Mouse (Mus musculus): ENCODE results near the gene Farp2. TPM values are rescaled to one million over a fixed set of nuclear protein-coding genes. Genes with fewer than 3 reads are reported as not detected.
"Not testable (repeated sequence)": the region's sequence is repeated elsewhere in the genome, so short reads cannot be mapped to it uniquely, and the experiment has no call there.

Gene Farp2
- total RNA-seq, 1 experiment from 2014 or later, result 19.2 TPM

- DNase-seq, result peak; percentile 47
Observed at GRCm38 (mm10) chr1:93635091-93635579, 123.3 kb downstream of the Farp2 start.

- peak; percentile 94 for DNase-seq
Observed at GRCm38 (mm10) chr1:93635580-93636192, 123.8 kb downstream of the Farp2 start.

DNA sequence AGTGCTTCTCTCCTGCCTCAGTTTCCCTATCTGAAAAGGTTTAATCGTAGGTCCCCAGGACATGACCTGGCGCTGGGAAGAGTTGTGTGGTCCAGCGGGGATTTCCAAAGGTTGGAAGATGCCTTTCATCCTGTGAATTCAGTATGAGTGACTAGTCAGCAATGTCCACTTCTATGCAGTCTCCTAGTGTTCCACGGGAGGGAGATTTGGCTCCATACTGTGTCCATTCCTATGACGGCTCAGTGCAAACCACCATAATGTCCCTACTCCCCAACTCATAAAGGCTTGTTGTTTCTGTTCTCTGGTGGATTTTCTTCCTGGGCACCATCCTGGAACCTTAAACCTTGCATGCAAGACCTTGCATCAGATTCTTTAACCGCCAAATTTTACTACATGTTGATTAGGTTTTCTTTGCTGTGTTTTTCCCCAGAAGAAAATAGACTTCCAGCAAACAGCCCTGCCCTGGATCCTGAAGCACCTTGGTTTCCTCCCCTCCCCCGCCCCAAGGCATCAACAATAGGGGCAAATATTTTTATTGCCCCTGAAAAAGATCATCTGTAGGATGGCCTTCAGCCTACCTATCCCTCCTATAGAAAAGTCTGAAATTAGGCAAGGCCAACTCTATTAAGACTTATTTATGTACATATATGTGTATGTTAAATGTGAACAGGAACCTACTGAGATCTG is 124.5 kb downstream of the Farp2 start:
- no peak for DNase-seq

DNA sequence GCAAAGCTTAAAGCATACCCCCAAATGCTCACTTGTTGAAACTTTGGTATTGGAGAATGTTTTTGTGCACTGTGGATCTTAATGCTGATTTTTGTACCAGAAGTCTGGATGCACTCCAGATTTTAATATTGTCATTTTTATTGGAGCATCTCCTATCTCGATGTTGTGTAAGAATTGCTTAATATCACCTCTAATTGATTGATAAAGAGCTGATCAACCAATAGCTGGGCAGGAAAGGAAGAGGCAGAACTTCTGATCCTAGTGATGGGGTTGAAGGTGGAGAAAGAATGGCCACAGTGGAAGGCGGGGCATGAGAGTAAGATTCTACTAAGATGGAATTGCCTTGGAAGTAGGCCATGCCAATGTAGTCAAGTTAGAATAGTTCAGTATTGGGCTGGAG is 130.1 kb downstream of the Farp2 start:
- no peak for DNase-seq

GRCm38 (mm10) chr1:93642692-93643091 is 130.8 kb downstream of the Farp2 start:
- DNase-seq, result no peak

DNA sequence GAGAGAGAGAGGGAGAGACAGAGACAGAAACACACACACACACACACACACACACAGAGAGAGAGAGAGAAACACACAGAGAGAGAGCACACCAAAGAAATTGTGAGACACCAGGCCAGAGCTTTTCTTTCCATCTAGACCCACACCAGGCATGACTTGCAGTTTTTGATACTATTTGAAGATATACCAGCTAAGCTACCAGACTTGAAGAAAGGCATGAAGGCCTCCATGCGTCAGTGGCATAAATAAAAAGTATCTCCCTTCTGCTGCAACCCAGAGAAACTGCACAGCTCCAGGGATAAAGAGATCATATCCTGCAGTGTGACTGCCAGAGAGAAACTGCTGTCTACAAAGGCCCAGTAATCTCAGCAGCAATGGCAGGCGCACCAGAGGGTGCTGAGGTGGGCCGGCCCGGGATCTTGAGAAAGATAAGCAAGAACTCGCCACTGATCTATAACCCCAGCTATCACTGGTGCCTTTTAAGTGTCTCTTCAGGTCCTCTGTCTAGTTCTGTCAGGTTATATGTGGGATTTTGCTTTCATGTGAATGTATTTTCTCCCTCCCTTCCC is 137.8 kb downstream of the Farp2 start:
- no peak for DNase-seq

GRCm38 (mm10) chr1:93654275-93654674 is 142.4 kb downstream of the Farp2 start:
- no peak for DNase-seq

DNA sequence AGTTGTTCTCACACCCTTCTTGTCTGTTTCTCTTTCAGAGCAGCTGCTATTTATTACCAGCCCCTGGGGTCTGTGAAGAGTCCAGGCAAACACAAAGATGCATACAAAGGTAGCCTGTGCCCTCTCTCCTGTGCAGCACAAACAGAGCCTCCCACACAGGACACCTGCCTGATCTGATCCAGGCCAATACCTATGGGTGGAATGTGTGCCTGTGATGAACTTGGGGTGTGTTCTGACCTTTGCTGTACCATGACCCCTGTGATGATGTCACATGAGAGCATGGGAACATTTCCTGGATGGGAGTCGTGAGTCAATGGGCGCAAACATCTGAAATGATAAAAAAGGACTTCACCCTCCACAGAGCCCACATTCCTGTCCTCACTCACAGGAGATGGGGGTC is 142.9 kb downstream of the Farp2 start:
- DNase-seq, result no peak

- DNase-seq, result no peak
Observed at GRCm38 (mm10) chr1:93656325-93657024, 144.6 kb downstream of the Farp2 start.

DNA sequence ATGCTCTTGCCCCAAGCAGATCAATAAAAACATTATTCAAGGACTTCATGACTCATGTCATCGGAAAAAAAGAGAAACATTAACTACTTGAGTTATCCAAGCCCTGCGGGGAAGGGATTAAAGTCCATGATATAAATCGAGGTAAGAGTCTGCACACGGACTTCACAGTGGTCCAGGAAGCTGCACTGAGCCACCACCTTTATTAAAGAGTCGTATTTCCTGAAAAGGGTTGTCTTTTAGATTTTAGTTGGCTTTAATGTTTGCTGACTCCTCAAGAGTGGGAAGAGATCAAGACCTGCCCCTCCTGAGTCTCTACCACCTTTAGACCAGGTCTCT is 145.1 kb downstream of the Farp2 start:
- no peak for DNase-seq

- DNase-seq, result not testable (repeated sequence)
Observed at GRCm38 (mm10) chr1:93658559-93658958, 146.7 kb downstream of the Farp2 start, which contains the start of gene Stk25. Gene Stk25 (minus strand): TSS chr1:93658659.

- DNase-seq, result peak; percentile 52
Observed at GRCm38 (mm10) chr1:93667760-93668400, 156.0 kb downstream of the Farp2 start.

DNA sequence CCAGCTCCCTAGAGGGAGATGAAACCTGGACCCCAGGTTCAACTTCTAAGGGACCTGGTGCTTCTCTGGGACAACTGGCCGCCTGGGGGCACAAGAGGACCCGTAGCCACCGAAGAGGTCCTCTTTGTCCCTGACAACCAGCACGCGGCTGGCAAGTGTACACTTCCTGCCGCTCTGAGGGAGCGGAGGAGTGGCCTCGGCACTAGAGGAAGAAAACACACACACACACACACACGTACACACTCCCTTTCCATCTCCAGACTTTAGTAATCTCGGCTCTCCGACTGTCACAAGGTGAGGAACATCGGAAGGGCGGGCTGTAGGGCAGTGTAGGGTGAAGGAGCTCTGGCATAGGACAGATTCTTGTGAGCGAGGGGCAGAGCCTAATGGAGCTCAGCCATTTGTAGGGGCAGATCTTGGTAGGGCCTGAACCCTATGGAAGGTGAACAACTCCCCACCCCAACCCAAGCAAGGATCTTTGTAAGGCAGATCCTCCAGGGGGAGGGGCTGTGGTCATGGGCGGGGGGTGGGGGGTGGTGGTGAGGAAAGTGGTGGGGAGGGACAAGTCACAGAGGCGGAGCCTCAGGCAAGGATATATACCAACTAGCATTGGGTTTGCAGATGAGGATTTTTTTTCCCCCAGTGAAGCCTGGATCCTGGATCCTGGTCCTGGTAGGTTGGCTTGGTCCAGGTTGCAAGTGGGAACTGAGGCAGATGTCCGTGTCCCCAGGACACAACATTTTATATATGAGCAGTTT is 157.1 kb downstream of the Farp2 start:
- DNase-seq, result peak; percentile 83

- no peak for DNase-seq
Observed at GRCm38 (mm10) chr1:93669941-93670340, 158.1 kb downstream of the Farp2 start.

Other genes starting within 250 kb of the Farp2 start
- 28.1 and 29.6 TPM in 2 replicates for gene Mterf4, start 206.2 kb upstream of the Farp2 start, total RNA-seq (2021)
- gene Ppp1r7, start 169.2 kb upstream of the Farp2 start, total RNA-seq (2021), result 14.9 and 31.2 TPM in 2 replicates
- gene Pask, start 168.6 kb upstream of the Farp2 start, total RNA-seq (2021), result 4.1 and 6.3 TPM in 2 replicates
- gene Ano7, start 138.1 kb upstream of the Farp2 start, total RNA-seq (2021), result not detected in 2 replicates
- gene Hdlbp, start 33.3 kb upstream of the Farp2 start, total RNA-seq (2021), result 339 and 351 TPM in 2 replicates
- gene Stk25, start 146.6 kb downstream of the Farp2 start, total RNA-seq (2021), result 98.3 and 156 TPM in 2 replicates
- gene Bok, start 173.6 kb downstream of the Farp2 start, total RNA-seq (2021), result 10.9 and 12.6 TPM in 2 replicates
- gene Atg4b, start 239.4 kb downstream of the Farp2 start, total RNA-seq (2021), result 63.3 and 88.0 TPM in 2 replicates
- gene Thap4, start 242.8 kb downstream of the Farp2 start, total RNA-seq (2021), result 58.4 and 59.2 TPM in 2 replicates